Mouse (Mus musculus): ENCODE results near the gene Igfbp3.

GRCm38 (mm10) chr11:7239041-7239740 is 25.5 kb upstream of the Igfbp3 start:
- TF ChIP-seq CTCF (IDR thresholded peaks at IDR 0.05) (no peak), EP300 (IDR thresholded peaks at IDR 0.05) (no peak)

Data from lung, postnatal 0 days (tissue).